Mouse (Mus musculus): ENCODE data around the gene Ugt1a2.
"Not testable (repeated sequence)": the region's sequence is repeated elsewhere in the genome, so short reads cannot be mapped to it uniquely, and the experiment has no call there.

Ugt1a2 gene

DNA sequence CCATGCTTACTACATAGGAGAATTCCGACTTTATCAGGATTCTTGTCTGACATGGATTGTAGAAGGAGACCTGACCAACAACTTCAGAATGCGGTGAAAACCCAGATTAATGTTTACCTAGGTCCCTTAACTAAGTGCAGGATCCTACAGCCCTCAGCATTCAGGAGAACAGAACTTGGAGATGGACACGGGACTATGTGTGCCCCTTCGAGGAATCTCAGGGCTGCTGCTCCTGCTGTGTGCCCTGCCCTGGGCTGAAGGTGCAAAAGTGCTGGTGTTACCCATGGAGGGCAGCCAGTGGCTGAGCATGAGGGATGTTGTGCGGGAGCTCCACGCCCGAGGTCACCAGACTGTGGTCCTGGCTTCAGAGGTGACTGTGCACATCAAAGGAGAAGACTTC lies at the start of gene Ugt1a2:
TSS of gene Ugt1a2 (plus strand) at position 146 of the 400 bp plus-strand sequence.
- DNase-seq, result no peak

DNA sequence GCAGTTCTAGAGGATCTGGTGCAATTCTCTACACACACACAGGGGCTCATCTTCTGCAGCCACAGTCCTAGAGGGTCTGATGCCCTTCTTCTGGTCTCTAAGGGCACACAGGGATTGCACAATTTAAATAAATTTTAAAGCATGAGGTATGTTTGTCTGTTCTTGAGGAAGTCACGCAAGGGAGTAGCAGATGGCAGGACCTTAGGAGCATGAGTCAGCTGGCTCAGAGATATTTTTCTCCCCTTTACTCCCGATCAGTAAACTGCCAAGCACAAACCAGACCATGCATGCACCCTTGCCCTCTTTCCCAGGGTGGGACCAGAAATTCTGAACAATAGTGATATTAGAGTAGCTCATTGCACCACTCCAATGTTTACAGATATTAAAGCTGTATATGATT lies 42.0 kb upstream of the Ugt1a2 start:
- no peak for DNase-seq

DNA sequence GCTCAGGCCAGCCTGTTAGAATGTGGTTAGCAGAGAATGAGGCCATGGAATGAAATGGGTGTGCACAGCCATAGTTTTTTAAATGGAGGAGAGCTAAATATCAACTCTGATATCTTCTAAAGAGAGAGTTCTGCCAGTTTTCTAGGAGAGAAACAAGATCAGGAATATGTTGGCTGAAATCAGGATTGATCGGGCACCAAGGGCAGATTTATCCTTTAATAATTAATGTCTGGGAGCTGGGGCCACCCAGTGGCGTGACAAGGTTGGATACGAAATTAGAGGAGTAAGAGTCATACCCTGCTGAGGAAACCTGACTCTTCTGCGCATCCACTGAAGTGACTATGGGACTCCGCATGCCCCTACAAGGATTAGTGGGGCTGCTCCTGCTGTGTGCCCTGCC lies 34.7 kb upstream of the Ugt1a2 start, which contains the start of gene Ugt1a5:
TSS of gene Ugt1a5 (plus strand) at position 302 of the 400 bp plus-strand sequence.
- no peak for DNase-seq

DNA sequence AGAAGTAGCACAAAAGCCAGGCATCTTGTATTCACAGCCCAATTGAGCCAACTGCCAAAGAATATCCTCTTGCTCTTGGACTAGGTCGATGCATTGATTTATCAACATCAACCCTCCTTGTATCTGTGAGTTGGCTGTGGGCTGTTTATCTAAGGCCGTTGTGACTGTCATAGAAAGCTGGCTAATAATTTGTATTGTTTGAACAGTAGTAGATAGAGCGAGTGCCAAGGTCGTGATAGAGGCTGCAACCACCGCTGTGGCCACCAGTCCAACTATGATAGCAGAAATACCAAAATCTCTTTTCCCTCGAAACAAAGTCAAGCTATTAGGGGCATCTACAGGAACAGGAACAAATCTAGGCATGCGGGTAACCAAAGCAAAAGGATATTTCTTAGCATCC lies 28.2 kb upstream of the Ugt1a2 start:
- not testable (repeated sequence) for DNase-seq

DNA sequence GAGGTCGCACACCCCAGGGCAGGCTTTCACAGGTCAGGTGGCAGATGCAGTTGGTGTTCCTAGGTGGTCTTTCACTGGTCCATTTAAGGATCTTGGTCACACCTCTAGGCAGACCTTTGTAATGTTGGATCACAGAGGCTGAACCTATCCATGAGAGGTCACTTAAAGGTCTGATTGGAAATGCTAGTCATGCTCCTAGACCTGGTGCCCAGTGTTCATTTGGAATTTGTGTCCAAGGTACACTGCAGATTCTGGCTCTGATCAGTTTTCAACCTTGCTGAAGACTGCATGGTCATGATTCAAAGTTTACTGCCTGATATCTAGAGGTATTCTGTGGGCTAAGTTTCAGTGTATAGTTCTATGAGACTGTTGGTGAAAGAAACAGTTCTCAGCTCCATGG lies 20.7 kb upstream of the Ugt1a2 start:
- DNase-seq, result no peak

DNA sequence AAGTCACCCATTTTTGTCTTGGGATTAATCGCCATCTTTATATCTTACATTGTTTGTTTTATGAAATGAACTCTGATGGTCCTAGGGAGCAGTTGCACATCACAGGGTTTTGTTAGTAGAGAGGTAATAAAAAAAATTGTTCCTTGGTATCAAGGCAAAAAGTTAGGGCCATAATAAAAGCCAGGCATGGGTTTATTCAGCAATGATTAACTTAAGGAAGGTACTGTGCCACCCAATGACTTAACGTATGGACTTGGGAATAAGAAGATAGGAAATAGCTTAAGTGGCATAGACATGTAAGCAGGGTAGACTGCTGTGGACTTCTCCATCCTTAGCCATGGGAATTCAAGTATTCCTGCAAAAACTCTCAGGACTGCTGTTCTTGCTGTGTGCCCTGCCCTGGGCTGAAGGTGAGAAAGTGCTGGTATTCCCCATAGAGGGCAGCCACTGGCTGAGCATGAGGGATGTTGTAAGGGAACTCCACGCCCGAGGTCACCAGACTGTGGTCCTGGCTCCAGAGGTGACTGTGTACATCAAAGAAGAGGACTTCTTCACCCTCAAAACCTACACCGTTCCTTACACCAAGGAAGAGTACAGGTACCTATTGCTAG lies 14.0 kb upstream of the Ugt1a2 start:
- no peak for DNase-seq

DNA sequence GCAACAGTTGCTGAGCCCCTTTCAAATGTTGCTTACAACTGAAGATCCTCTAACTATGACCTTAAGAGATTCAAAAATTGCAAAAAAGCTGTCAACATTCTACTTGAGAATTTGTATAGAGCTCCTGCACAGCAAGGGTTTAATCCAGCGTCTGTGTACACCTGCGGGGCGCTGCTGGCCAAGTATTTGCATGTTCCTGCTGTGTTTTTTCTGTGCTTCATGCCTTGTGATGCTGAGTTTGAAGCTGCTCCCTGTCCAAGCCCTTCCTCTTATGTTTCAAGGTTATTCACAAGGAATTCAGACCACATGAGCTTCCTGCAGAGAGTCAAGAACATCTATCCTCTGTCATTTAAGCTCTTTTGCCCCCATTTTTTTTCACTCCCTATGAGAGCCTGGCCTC lies 8.3 kb upstream of the Ugt1a2 start:
- DNase-seq, result no peak

DNA sequence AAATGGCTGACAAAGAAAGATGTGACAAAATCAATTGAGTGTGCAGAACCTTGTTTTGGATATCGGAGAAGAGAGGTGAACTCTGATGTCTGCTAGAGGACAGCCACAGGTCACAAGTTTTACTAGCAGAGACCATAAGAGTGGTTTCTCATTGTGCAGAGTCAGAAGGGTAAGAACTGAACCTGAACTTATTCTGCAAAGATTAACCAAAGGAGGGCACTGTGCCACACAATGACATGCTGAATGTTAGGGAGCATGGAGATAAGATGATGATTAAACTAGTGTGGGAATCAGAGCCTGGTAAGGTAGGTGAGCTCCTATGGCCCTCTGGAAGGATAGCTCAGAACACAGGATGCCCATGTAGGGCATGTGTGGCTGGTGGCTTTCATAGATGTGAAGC lies 4.7 kb upstream of the Ugt1a2 start:
- no peak for DNase-seq

DNA sequence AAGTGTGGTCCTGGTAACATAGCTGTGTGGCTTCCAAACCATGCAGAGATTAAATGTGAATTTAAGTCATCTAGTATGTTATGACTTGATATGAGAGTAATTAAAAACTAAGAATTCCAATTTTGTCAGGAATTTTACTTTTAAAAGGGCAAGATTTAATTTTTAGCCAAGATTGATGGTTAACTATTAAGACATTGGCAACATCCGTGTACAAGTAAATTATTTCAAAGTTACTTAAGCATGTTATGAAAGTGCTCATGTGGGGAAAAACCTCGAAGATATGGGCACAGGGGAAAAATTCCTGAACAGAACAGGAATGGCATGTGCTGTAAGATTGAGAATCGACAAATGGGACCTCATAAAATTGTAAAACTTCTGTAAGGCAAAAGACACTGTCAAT lies 3.0 kb upstream of the Ugt1a2 start:
- DNase-seq, result no peak

DNA sequence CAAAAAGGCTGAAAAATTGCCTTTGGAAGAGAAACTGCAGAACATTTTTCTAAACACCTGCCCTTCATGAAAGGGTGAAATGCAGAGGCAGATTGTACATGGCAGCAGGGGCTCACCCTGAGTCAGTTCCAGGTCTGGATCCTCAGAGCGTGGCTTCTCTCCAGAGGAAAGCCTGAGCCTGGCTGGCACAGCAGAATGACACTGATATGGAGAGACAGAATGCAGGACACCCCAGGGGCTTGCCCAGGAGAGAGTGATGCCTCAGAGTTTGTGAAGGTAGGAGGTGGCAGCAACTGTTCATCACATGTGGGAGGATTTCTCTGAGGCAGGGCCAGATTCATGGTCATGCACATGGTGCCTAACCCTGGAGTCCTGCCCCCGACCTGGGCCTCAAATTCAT lies 405 bp upstream of the Ugt1a2 start:
- DNase-seq, result no peak

DNA sequence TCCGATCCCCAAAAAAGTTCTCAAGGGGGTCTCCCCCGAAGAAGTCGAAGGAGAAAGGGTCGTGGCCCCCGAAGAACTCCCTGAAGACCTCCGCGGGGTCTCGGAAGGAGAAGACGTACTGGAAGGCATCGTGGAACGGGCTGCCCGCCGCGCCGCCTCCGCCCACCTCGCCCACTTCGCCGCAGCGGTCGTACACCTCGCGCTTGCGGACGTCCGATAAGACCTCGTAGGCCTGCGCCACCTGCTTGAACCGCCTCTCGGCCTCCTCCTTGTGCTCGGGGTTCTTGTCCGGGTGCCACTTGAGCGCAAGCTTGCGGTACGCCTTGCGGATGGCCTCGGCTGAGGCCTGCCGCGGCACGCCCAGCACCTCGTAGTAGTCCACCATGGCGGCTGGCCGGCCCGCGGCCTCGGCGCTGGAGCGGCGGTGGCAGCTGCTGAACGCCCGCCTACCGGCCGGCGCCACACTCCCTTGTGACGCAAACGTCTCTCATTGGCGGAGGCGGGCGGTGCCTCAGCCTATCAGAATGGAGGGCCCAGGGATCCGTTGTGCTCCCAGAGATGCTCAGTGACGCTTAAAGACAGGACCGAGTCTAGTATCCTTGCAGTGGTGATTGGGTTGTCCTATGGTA lies 5.0 kb downstream of the Ugt1a2 start, which contains the start of gene Dnajb3:
TSS of gene Dnajb3 (minus strand) at position 489 of the 629 bp plus-strand sequence.
- peak; percentile 71 for DNase-seq

DNA sequence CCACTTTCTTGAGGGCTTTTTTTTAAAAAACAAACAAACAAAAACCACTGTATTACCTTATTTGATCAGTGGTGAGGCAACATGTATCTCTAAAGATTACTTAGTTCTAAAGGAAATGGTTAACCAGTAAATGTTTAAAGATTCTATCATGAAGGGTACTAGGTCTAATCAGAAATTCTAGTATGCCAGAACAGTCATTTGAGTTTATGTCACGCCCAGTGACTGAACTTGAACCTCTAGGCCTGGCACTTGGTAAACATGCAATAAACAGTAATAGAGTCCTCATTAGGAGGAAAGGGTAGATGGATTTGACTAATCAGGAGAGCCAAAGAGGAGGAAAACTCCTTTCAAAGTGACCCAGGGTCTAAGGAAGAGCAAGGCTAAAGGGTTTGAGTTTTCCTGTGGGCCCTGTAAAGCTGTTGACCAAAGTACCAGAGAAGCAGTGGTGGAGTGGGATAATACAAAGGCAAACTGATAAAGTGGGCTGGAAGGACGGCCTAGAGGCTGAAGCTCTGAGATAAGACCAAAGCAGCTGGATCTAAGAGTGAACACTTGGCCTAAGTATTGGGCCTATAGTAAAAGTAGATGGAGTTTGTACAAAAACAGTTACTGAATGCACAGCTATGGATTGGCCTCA lies 6.6 kb downstream of the Ugt1a2 start:
- DNase-seq, result no peak

DNA sequence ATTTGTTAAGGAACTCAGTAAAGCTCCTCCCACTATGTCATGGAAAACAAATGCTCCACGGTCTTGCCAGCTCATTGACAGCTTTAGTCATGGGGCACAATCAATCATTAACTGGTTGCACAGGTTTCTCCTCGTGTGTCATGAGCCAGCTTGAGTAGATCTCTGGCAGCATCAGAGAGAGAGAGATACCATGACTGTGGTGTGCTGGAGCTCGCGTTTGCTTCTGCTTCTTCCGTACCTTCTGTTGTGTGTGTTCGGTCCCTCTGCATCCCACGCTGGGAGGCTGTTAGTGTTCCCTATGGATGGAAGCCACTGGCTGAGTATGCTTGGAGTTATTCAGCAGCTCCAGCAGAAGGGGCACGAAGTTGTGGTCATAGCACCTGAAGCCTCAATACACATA lies 11.4 kb downstream of the Ugt1a2 start, which contains the start of gene Ugt1a1:
TSS of gene Ugt1a1 (plus strand) at position 148 of the 400 bp plus-strand sequence.
- DNase-seq, result no peak

DNA sequence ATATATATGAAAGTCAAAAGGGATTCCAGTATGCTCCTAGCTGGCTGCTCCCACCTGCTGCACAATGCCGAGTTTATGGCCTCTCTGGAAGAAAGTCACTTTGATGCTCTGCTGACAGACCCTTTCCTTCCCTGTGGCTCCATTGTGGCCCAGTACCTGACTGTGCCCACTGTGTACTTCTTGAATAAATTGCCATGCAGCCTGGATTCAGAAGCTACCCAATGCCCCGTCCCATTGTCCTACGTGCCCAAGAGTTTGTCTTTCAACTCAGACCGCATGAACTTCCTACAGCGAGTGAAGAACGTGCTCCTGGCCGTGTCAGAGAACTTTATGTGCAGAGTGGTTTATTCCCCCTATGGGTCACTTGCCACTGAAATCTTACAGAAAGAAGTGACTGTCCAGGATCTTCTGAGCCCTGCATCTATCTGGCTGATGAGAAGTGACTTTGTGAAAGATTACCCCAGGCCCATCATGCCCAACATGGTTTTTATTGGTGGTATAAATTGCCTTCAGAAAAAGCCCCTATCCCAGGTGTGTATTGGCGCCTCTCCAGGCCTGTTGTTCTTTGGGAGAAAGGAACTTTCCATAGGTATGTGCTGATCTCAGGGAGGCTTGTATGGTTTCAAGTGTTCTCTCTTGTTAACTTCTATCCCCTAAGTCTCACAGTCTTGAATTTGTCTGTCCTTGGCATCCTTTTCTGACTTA lies 12.1 kb downstream of the Ugt1a2 start:
- no peak for DNase-seq

DNA sequence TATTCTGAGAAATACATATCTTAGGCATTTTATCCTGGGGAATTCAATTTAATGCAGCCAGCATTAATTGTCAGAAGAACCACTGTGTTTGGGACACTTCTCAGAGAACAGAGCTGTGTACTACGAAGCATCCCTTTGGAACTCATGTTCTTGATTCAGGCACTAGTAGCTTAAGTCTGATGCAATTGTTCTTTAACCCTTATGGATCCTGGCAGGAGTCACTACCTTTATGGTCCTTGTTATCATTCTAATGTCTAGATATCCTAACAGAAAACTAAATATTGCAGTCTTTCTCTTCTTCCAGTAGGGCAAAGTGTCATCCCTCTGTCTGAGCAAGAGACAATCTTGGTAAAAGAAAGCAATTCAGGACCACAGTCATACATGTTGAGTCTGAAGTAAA lies 12.7 kb downstream of the Ugt1a2 start:
- DNase-seq, result no peak

DNA sequence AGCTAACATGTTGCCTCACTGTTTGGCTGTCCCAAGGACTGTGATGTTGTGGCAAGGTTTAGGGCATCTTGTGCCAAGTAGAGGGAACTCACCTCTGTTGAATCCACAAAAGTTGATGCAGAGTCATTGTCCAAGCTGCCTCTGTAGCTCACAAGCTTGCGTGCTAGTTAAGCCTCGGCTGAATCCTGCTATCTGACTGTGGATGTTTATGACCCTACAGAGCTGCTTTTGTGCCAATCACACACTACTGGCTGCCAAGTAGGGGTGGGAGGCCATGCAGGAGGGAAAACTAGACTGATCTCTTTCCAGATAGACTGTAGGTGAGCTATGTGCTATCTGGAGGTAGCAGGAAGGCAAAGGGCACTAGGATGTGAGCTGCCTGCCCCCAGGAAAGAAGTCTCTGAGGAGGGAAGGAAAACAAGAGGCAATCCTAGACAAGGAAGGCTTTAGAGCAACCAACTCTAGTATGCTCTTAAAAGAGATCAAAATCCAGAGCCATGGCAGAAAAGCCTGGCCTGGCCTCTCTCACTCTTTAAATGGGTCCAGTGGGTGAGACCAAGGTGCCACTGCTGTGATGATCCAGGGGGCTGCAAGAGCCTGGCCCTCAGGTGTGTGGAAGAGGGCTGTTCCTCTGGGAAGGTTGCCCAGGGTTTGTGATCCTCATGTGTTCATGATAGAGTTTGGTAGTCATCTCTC lies 13.5 kb downstream of the Ugt1a2 start:
- DNase-seq, result no peak

DNA sequence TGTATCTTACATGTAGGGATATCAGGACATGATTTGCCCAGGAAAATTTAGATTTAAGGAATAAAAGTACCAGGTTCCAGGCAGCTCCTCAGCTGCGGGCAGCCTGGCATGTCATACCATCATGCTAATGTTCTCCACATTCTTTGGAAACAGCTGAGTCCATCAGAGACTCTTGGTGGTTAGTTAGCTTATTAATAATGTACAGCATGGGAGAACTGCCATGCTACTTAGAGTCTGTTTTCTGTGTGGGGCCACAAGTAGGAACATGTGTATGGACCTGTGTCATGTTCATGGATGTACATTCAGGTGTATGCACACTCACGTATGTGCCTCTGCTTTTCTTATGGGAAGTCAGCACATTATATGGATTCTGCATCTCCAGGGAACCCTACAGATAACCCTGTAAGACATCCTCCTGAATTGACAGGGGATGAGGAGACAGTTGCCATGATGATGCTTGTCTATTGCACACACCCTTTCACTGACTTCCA lies 14.1 kb downstream of the Ugt1a2 start:
- no peak for DNase-seq

DNA sequence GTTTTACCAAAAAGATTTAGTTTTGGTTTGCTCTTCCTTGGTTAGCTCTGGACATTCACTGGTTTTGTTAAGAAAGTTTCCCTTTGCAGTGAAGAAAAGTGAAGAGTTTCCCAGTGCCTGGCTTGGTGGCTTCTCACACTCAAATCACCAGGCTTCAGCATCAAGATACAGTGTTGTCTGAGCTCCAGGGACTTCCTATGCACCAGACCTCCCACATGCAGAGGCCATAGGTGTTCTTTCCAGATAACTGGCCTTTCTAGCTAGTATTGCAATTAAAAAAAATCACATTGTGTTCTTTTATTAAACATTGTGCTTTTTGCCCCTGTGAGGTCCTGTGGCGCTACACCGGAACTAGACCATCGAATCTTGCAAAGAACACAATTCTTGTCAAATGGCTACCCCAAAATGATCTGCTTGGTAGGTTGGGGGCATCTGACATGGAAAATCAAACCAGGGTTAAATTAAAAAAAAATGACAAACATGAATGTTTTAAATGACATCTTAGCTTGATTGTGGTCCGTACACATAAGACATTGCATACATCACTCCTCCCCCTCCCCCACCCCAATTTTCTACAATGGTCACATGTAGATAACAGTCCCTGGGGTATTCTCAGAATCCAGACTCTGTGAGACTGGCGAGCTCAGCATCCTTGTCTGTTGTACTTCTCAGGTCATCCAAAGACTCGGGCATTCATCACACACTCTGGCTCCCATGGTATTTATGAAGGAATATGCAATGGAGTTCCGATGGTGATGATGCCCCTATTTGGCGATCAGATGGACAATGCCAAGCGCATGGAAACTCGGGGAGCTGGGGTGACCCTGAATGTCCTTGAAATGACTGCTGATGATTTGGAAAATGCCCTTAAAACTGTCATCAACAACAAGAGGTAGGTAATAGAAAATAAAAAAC lies 15.3 kb downstream of the Ugt1a2 start:
- no peak for DNase-seq

DNA sequence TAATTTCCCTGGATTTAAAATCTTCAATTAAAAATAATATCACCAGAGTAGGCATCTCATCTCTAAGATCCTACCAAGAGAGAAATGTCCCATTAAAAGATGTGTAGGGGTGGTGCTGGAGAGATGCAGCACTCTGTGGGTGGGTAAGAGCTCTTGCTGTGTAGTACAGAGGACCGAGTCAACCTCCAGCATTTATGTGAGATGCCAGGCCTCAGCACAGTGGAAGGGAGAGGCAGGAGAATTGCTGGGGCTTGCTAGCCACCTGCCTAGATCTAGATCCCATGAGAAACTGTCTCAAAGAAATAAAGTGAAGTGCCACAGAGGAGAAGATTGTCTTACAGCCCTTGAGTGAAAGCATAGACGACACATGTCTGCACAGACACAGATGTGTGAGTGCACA lies 16.1 kb downstream of the Ugt1a2 start:
- no peak for DNase-seq

DNA sequence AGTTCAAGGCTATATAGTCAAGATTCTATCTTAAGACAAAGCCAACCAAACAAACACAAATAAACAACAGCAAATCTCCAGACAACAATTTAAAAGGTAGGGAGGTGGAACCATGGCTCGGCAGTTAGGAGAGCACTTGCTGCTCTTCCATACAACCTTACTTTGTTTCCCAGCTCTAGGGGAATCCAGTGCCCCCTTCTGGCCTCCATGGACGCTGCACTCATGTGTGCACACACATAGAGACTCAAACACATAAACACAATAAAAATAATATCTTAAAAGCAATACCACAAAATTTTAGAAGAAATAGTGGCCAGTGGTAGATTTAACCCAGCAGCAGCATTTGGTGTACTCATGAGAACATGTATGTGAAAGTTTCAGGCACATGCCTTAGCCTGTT lies 16.7 kb downstream of the Ugt1a2 start:
- no peak for DNase-seq

DNA sequence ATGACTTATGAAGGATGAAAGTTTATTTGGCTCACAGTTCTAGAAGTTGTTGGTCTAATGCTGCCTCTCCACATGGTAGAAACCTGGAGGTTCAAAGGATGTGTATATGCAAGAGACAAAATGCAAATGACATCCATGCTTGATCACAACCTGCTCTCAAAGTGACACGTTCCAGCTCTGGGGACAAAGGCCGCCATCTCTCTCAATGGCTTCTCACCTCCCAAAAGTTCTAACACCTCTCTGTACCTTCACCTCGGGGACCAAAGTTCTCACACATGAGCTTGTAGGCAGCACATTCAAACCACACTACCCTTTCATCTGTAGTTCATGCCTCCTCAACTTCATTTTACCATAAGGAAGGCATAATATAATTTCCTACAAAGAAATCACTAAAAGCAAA lies 17.2 kb downstream of the Ugt1a2 start:
- DNase-seq, result no peak

DNA sequence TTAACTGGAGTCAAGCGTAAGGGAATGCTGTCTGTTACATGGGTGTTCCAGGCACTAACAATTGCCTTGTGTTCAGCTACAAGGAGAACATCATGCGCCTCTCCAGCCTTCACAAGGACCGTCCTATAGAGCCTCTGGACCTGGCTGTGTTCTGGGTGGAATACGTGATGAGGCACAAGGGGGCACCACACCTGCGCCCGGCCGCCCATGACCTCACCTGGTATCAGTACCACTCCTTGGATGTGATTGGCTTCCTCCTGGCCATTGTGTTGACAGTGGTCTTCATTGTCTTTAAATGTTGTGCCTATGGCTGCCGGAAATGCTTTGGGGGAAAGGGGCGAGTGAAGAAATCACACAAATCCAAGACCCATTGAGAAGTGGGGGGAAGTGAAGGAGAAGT lies 17.6 kb downstream of the Ugt1a2 start:
- no peak for DNase-seq

All from lung, postnatal 36 days (tissue).